Mouse (Mus musculus) spleen, adult 2 months (tissue): ENCODE data around the gene Zfp948. TPM values are rescaled to one million over a fixed set of nuclear protein-coding genes. Genes with fewer than 3 reads are reported as not detected.
A peak's percentile ranks its signal among the peaks of the same experiment; 100 is the strongest.

Experiments
- DNase-seq, 2 experiments: peaks; one replicate each; pipeline versions ENCODE4 v3.0.0 to v3.0.0-alpha.2; 2012 to 2021; ENCODE audit warnings: low spot score in 2 of 2, low read depth in 1 of 2
- H3K27ac ChIP-seq: fragments of 200-500 bp; 2 replicates; pipeline ENCODE4 v1.5.1; 2012; ENCODE audit warnings: low read length, inconsistent platforms; ENCODE audit not compliant: insufficient read depth
- H3K27me3 ChIP-seq: fragments of 200-500 bp; 2 replicates; pipeline ENCODE4 v1.6.1; 2012; ENCODE audit warnings: mild to moderate bottlenecking, moderate library complexity, low read length, inconsistent platforms; ENCODE audit not compliant: control insufficient read depth, insufficient read depth
- H3K36me3 ChIP-seq: fragments of 200-500 bp; 2 replicates; pipeline ENCODE4 v1.6.1; 2012; ENCODE audit warnings: mild to moderate bottlenecking, low read length, inconsistent platforms; ENCODE audit not compliant: control insufficient read depth, insufficient read depth
- H3K4me1 ChIP-seq: fragments of 200-500 bp; 2 replicates; pipeline ENCODE4 v1.6.1; 2011; ENCODE audit warnings: inconsistent platforms; ENCODE audit not compliant: control insufficient read depth, insufficient read depth, insufficient read length
- H3K4me3 ChIP-seq: fragments of 200-500 bp; 2 replicates; pipeline ENCODE4 v1.5.1; 2011; ENCODE audit warnings: mild to moderate bottlenecking, inconsistent platforms; ENCODE audit not compliant: insufficient read depth, insufficient read length; ENCODE audit errors: extremely low read depth
- CTCF ChIP-seq: fragments of 200-500 bp; IDR thresholded peaks from 2 replicates; pipeline ENCODE4 v1.5.1; 2011; ENCODE audit warnings: mild to moderate bottlenecking, inconsistent platforms; ENCODE audit not compliant: insufficient read depth, insufficient read length, insufficient replicate concordance; ENCODE audit errors: extremely low read depth
- POLR2A ChIP-seq: fragments of 200-500 bp; IDR thresholded peaks from 2 replicates; pipeline ENCODE4 v1.6.1; 2011; ENCODE audit warnings: low read depth, low read length, inconsistent platforms
- WGBS: fragments of 180-500 bp; shearing (Covaris S2); methylation state at CpG from one replicate; pipeline ENCODE4 v1.1.7; 2018; 5-methylcytosine and 5-hydroxymethylcytosine counted together
- polyA plus RNA-seq: library from polyadenylated mRNA; depleted of rRNA; stranded (reverse); fragments of >200 nt; gene quantifications from 2 replicates; pipeline ENCODE4 v1.2.3, GENCODE M21; 2012; rRNA removed

Gene Zfp948
- polyA plus RNA-seq: 0.28 and 0.32 TPM in 2 replicates

- Histone ChIP-seq H3K4me3 (peak within 1 kb of the TSS; percentile 53), H3K4me1 (no peaks in the 10 kb centered on the region), H3K27ac (peak within 1 kb of the TSS; percentile 15; the same call in 1 of the 2 replicates), H3K36me3 (peaks cover 1% of the 10 kb centered on the region; the same call in 1 of the 2 replicates), H3K27me3 (no peaks in the 10 kb centered on the region)
- WGBS: 6% methylated on average over 29 of the region's 29 CpGs
- TF ChIP-seq POLR2A (no peak), CTCF (no peak)
- DNase-seq: peak in 1 of 2 experiments; percentile 23
Observed at GRCm38 (mm10) chr17:21566728-21567349, at the start of gene Zfp948. Gene Zfp948 (plus strand): TSS chr17:21567008.

- DNase-seq: no peak
- Histone ChIP-seq H3K27ac (peak overlapping the region; percentile 88), H3K4me3 (no peak overlapping the region; the same call in 1 of the 2 replicates), H3K36me3 (no peaks in the 10 kb centered on the region), H3K27me3 (no peaks in the 10 kb centered on the region), H3K4me1 (no peaks in the 10 kb centered on the region)
- TF ChIP-seq CTCF: no peak
- no peak for TF ChIP-seq POLR2A
- 24% methylated on average over 4 of the region's 4 CpGs for WGBS
Observed at GRCm38 (mm10) chr17:21517130-21517671, 49.6 kb upstream of the Zfp948 start.

- DNase-seq: no peak
- H3K4me3 ChIP-seq: no peak overlapping the region
- H3K27ac ChIP-seq: no peak overlapping the region
- no peaks in the 10 kb centered on the region for H3K36me3 ChIP-seq
- no peaks in the 10 kb centered on the region; the same call in 1 of the 2 replicates for H3K4me1 ChIP-seq
- TF ChIP-seq CTCF: no peak
- TF ChIP-seq POLR2A: no peak
- H3K27me3 ChIP-seq: no peaks in the 10 kb centered on the region
Observed at GRCm38 (mm10) chr17:21526270-21526669, 40.5 kb upstream of the Zfp948 start.

- WGBS: 81% methylated on average over 5 of the region's 5 CpGs
Observed at GRCm38 (mm10) chr17:21530645-21531330, 36.0 kb upstream of the Zfp948 start.

GRCm38 (mm10) chr17:21531621-21532020 lies 35.2 kb upstream of the Zfp948 start:
- WGBS: 73% methylated on average over 5 of the region's 5 CpGs
- no peak for DNase-seq
- no peaks in the 10 kb centered on the region for H3K27me3 ChIP-seq
- H3K36me3 ChIP-seq: no peaks in the 10 kb centered on the region
- peak overlapping the region; percentile 64; the same call in 1 of the 2 replicates for H3K4me3 ChIP-seq
- peaks cover 13% of the 10 kb centered on the region; the same call in 1 of the 2 replicates for H3K4me1 ChIP-seq
- H3K27ac ChIP-seq: peak overlapping the region; percentile 69
- TF ChIP-seq POLR2A (no peak), CTCF (no peak)

More at GRCm38 (mm10) chr17:21530645-21531330, 36.0 kb upstream of the Zfp948 start:
- Histone ChIP-seq H3K4me3 (no peak overlapping the region), H3K4me1 (peaks cover 13% of the 10 kb centered on the region; the same call in 1 of the 2 replicates), H3K36me3 (no peaks in the 10 kb centered on the region), H3K27ac (no peak overlapping the region), H3K27me3 (no peaks in the 10 kb centered on the region)
- DNase-seq: no peak
- TF ChIP-seq POLR2A: no peak
- no peak for TF ChIP-seq CTCF

GRCm38 (mm10) chr17:21532101-21532951 lies 34.5 kb upstream of the Zfp948 start:
- peak overlapping the region; percentile 64 for H3K4me3 ChIP-seq
- peak in 1 of 2 experiments; percentile 51 for DNase-seq
- no peaks in the 10 kb centered on the region for H3K27me3 ChIP-seq
- peak overlapping the region; percentile 81 for H3K27ac ChIP-seq
- TF ChIP-seq CTCF: peak; percentile 25; the same call in 1 of the 2 replicates
- no peak; the same call in 1 of the 2 replicates for TF ChIP-seq POLR2A
- H3K36me3 ChIP-seq: no peaks in the 10 kb centered on the region
- peaks cover 13% of the 10 kb centered on the region; the same call in 1 of the 2 replicates for H3K4me1 ChIP-seq
- WGBS: 3% methylated on average over 54 of the region's 54 CpGs
